Mouse (Mus musculus) kidney, adult 2 months (tissue): ENCODE measurements around the gene Slc7a11. TPM values are rescaled to one million over a fixed set of nuclear protein-coding genes. Genes with fewer than 3 reads are reported as not detected.
A peak's percentile ranks its signal among the peaks of the same experiment; 100 is the strongest.

Experiments used
- DNase-seq: peaks from one replicate; pipeline ENCODE4 v3.0.0; 2021
- H3K27ac ChIP-seq: fragments of 200-500 bp; 2 replicates; pipeline ENCODE4 v1.5.1; 2012; ENCODE audit warnings: low read depth, low read length, control low read depth, inconsistent platforms; ENCODE audit not compliant: insufficient read depth
- H3K27me3 ChIP-seq: fragments of 200-500 bp; replicated peaks from 2 replicates; pipeline ENCODE4 v1.6.1; 2012; ENCODE audit warnings: mild to moderate bottlenecking, moderate library complexity, low read length, inconsistent platforms; ENCODE audit not compliant: control insufficient read depth, insufficient read depth
- H3K36me3 ChIP-seq: fragments of 200-500 bp; 2 replicates; pipeline ENCODE4 v1.6.1; 2012; ENCODE audit warnings: mild to moderate bottlenecking, moderate library complexity, low read length, inconsistent platforms; ENCODE audit not compliant: control insufficient read depth, insufficient read depth
- H3K4me1 ChIP-seq: fragments of 200-500 bp; 2 replicates; pipeline ENCODE4 v1.6.1; 2011; ENCODE audit warnings: low read length; ENCODE audit not compliant: control insufficient read depth, insufficient read depth
- H3K4me3 ChIP-seq: fragments of 200-500 bp; 2 replicates; pipeline ENCODE4 v1.5.1; 2011; ENCODE audit warnings: mild to moderate bottlenecking, low read depth, low read length, control low read depth; ENCODE audit not compliant: insufficient read depth
- CTCF ChIP-seq: fragments of 200-500 bp; conservative IDR thresholded peaks from 2 replicates; pipeline ENCODE4 v1.5.1; 2011; ENCODE audit warnings: low read depth, mild to moderate bottlenecking, control low read depth, low read length, moderate library complexity, mixed read lengths; ENCODE audit not compliant: insufficient read depth, insufficient read length
- POLR2A ChIP-seq: fragments of 200-500 bp; IDR thresholded peaks from one replicate; pipeline ENCODE4 v1.6.1; 2011; ENCODE audit warnings: low read depth, low read length, control low read depth
- WGBS: fragments of 180-500 bp; shearing (Covaris S2); methylation state at CpG from one replicate; pipeline ENCODE4 v1.1.7; 2018; 5-methylcytosine and 5-hydroxymethylcytosine counted together
- polyA plus RNA-seq: library from polyadenylated mRNA; depleted of rRNA; stranded (reverse); fragments of >200 nt; gene quantifications from 2 replicates; pipeline ENCODE4 v1.2.3, GENCODE M21; 2012; rRNA removed

Slc7a11 gene
- polyA plus RNA-seq, result 0.03 and 0.23 TPM in 2 replicates

- Histone ChIP-seq H3K36me3 (no peaks in the 10 kb centered on the region), H3K27me3 (no peaks in the 10 kb centered on the region), H3K4me1 (no peaks in the 10 kb centered on the region), H3K4me3 (0 out of 2 replicates have a peak within 1 kb of the TSS, but pooled peaks have one; percentile 9), H3K27ac (no peak within 1 kb of the TSS)
- DNase-seq, result peak; percentile 20
- 5% methylated on average over 11 of the region's 11 CpGs for WGBS
- TF ChIP-seq POLR2A (no peak), CTCF (no peak)
Measured at GRCm38 (mm10) chr3:50443421-50443916, at the start of gene Slc7a11. Gene Slc7a11, minus strand, starts transcription at chr3:50443614.

DNA sequence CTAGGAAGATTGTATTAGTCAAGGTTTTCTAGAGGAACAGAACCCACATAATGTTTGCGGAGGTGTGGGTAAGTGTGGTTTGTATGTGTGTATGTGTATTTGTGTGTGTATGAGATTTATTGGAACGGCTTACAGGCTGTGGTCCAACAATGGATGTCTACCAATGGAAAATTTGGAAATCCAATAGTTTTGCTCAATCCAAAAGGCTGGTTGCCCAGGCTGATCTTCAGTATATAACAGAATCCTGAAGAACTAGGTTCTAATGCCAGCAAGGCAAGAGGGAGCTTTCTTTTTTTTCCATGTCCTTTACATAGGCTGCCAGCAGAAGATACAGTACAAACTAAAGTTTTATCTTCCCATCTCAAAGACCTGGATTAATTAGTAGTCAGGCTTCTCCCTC lies 48.3 kb upstream of the Slc7a11 start:
- H3K27me3 ChIP-seq, result no peaks in the 10 kb centered on the region
- TF ChIP-seq POLR2A, result no peak
- TF ChIP-seq CTCF, result no peak
- no peak overlapping the region for H3K4me3 ChIP-seq
- WGBS, result 96% methylated on average over 2 of the region's 2 CpGs
- no peak overlapping the region for H3K27ac ChIP-seq
- H3K4me1 ChIP-seq, result no peaks in the 10 kb centered on the region
- no peak for DNase-seq
- H3K36me3 ChIP-seq, result no peaks in the 10 kb centered on the region

DNA sequence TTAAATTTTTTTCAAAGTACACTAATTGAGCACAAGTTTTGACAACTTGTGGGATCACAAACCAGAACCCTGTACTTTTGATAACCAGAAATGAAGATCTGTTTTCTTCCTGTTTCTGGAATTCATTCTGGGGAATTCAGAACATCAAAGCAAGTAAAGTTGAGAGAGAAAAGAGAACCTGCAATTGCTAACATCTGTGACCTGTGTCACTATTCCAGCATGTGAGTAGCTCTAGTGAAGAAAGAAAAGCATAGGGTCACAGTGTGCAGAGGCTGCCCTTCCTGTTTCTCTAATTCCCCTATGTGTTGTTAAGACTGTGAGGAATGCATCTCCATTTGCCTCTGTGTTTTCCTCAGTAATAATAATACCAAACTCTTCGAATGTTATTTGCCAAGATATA lies 40.7 kb upstream of the Slc7a11 start:
- Histone ChIP-seq H3K4me3 (no peak overlapping the region), H3K27ac (no peak overlapping the region), H3K27me3 (no peaks in the 10 kb centered on the region), H3K4me1 (no peaks in the 10 kb centered on the region), H3K36me3 (no peaks in the 10 kb centered on the region)
- TF ChIP-seq CTCF (no peak), POLR2A (no peak)
- 71% methylated on average over 1 of the region's 1 CpGs for WGBS
- no peak for DNase-seq

- DNase-seq, result no peak
- WGBS, result 92% methylated on average over 2 of the region's 2 CpGs
- H3K4me3 ChIP-seq, result no peak overlapping the region
- no peaks in the 10 kb centered on the region for H3K4me1 ChIP-seq
- no peaks in the 10 kb centered on the region for H3K27me3 ChIP-seq
- no peaks in the 10 kb centered on the region for H3K36me3 ChIP-seq
- no peak overlapping the region for H3K27ac ChIP-seq
- TF ChIP-seq POLR2A, result no peak
- no peak for TF ChIP-seq CTCF
Measured at GRCm38 (mm10) chr3:50462223-50462622, 18.8 kb upstream of the Slc7a11 start.

DNA sequence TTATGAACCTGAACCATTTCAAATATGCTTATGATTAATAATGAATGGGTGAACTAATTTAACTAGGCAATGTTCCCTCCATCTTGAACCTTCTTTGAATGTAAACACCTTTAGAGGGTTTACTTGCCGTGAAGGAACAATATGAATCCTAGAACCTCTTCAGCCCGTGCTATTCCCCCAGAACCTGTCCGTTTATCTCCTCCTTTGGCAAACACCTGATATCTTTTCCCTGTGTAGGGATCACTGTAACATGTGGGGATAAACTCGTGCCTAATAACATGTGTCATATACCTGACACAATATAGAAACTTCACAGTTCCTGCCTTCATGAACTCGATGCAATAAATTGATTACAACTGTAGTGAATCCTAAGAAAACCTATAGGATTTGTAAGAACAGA lies 13.7 kb upstream of the Slc7a11 start:
- WGBS, result 89% methylated on average over 5 of the region's 5 CpGs
- no peaks in the 10 kb centered on the region for H3K4me1 ChIP-seq
- no peak for DNase-seq
- no peaks in the 10 kb centered on the region for H3K36me3 ChIP-seq
- no peak for TF ChIP-seq CTCF
- no peak for TF ChIP-seq POLR2A
- H3K27ac ChIP-seq, result no peak overlapping the region
- no peaks in the 10 kb centered on the region for H3K27me3 ChIP-seq
- H3K4me3 ChIP-seq, result no peak overlapping the region

- H3K4me3 ChIP-seq, result no peak overlapping the region
- DNase-seq, result no peak
- no peaks in the 10 kb centered on the region for H3K27me3 ChIP-seq
- H3K4me1 ChIP-seq, result no peaks in the 10 kb centered on the region
- 55% methylated on average over 4 of the region's 4 CpGs for WGBS
- TF ChIP-seq POLR2A (no peak), CTCF (no peak)
- H3K27ac ChIP-seq, result no peak overlapping the region
- no peaks in the 10 kb centered on the region for H3K36me3 ChIP-seq
Measured at GRCm38 (mm10) chr3:50456564-50456963, 13.2 kb upstream of the Slc7a11 start.

DNA sequence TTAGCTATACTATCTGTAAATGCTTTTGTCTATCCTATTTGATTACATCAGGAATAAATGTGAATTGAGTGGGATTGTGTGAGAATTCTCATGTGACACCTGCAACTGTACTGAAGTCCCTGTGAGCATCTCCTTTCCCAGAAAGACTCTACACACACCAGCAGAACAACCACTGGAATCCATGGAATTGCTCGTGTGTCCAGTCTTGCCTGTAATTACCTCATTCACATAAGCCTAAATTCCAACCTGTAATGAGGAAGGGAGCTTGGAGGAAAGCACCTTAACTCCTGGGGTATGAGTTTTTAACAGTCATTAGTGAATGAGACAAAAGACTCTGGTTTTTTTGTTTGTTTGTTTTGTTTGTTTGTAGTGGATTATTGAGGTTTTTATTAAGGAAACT lies 12.6 kb upstream of the Slc7a11 start:
- TF ChIP-seq POLR2A, result no peak
- TF ChIP-seq CTCF, result no peak
- 51% methylated on average over 1 of the region's 1 CpGs for WGBS
- Histone ChIP-seq H3K4me3 (no peak overlapping the region), H3K27me3 (no peaks in the 10 kb centered on the region), H3K4me1 (no peaks in the 10 kb centered on the region), H3K36me3 (no peaks in the 10 kb centered on the region), H3K27ac (no peak overlapping the region)
- DNase-seq, result no peak
